Mouse (Mus musculus): ENCODE results near the gene Gm48552.

DNA sequence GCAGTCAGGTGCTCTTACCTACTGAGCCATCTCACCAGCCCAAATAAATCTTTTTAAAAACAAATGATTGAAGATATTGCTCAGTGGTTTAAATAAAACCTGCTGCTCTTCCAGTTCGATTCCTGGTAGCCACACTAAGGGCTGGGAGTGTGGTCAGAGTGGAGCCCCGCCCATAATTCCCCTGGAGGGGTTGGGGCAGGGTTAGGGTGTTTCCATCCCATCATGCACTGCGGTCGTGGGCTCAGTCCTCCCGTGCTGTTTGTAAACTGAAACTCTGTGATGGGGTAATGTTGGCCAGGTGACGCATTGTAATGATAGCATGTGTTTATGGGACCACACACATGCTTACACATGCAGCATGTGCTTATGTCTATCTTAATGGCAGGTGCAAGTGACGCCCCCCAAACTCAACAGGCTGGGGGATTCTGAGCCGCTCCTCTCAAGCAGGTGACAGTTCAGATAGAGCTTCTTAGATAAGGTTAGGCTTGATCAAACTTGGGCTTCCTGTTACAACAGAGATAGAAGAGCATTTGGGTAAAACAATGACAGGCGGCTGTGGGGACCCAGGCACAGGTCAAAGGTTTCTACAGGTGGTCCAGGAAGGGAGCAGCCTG lies 37.0 kb upstream of the Gm48552 start:
- TF ChIP-seq CTCF (IDR thresholded peaks at IDR 0.05; ENCODE audit: low read depth) (no peak), EP300 (optimal IDR thresholded peaks at IDR 0.05) (no peak)
